Mouse (Mus musculus): ENCODE results near the gene Rab3b. TPM values are rescaled to one million over a fixed set of nuclear protein-coding genes. Genes with fewer than 3 reads are reported as not detected.
"Not testable (repeated sequence)": the region's sequence is repeated elsewhere in the genome, so short reads cannot be mapped to it uniquely, and the experiment has no call there.

The Rab3b gene
- polyA plus RNA-seq, 1 experiment = 107 TPM

- Histone ChIP-seq H3K4me3 (ENCODE audit: insufficient read depth, low read length) (no peak overlapping the region), H3K27ac (ENCODE audit: insufficient read depth, low read length) (no peak overlapping the region), H3K4me1 (ENCODE audit: control insufficient read depth, insufficient read depth, low read length) (peaks cover 2% of the 10 kb centered on the region; the same call in 1 of the 2 replicates)
- TF ChIP-seq POLR2A (IDR thresholded peaks at IDR 0.05; ENCODE audit: extremely low read depth, insufficient read depth, low read length) = no peak
- TF ChIP-seq CTCF (IDR thresholded peaks at IDR 0.05; ENCODE audit: extremely low read depth, insufficient read depth, low read length) = no peak
Measured at GRCm38 (mm10) chr4:108909872-108910425, 31.1 kb downstream of the Rab3b start.

- no peak for TF ChIP-seq POLR2A (IDR thresholded peaks at IDR 0.05; ENCODE audit: extremely low read depth, insufficient read depth, low read length)
- TF ChIP-seq CTCF (IDR thresholded peaks at IDR 0.05; ENCODE audit: extremely low read depth, insufficient read depth, low read length) = no peak
- H3K27ac ChIP-seq (ENCODE audit: insufficient read depth, low read length) = no peak overlapping the region
- H3K4me3 ChIP-seq (ENCODE audit: insufficient read depth, low read length) = no peak overlapping the region
- peaks cover 3% of the 10 kb centered on the region; the same call in 1 of the 2 replicates for H3K4me1 ChIP-seq (ENCODE audit: control insufficient read depth, insufficient read depth, low read length)
Measured at GRCm38 (mm10) chr4:108911866-108912265, 33.0 kb downstream of the Rab3b start.

- H3K4me3 ChIP-seq (ENCODE audit: insufficient read depth, low read length) = no peak overlapping the region
- TF ChIP-seq CTCF (IDR thresholded peaks at IDR 0.05; ENCODE audit: extremely low read depth, insufficient read depth, low read length) = no peak
- no peak for TF ChIP-seq POLR2A (IDR thresholded peaks at IDR 0.05; ENCODE audit: extremely low read depth, insufficient read depth, low read length)
- H3K4me1 ChIP-seq (ENCODE audit: control insufficient read depth, insufficient read depth, low read length) = peaks cover 3% of the 10 kb centered on the region; the same call in 1 of the 2 replicates
- H3K27ac ChIP-seq (ENCODE audit: insufficient read depth, low read length) = no peak overlapping the region
Measured at GRCm38 (mm10) chr4:108913180-108913579, 34.3 kb downstream of the Rab3b start.

- Histone ChIP-seq H3K4me1 (ENCODE audit: control insufficient read depth, insufficient read depth, low read length) (peaks cover 3% of the 10 kb centered on the region; the same call in 1 of the 2 replicates), H3K4me3 (ENCODE audit: insufficient read depth, low read length) (no peak overlapping the region), H3K27ac (ENCODE audit: insufficient read depth, low read length) (no peak overlapping the region)
- TF ChIP-seq CTCF (IDR thresholded peaks at IDR 0.05; ENCODE audit: extremely low read depth, insufficient read depth, low read length) (no peak), POLR2A (IDR thresholded peaks at IDR 0.05; ENCODE audit: extremely low read depth, insufficient read depth, low read length) (no peak)
Measured at GRCm38 (mm10) chr4:108914391-108914790, 35.5 kb downstream of the Rab3b start.

GRCm38 (mm10) chr4:108915101-108915500 is 36.2 kb downstream of the Rab3b start:
- H3K27ac ChIP-seq (ENCODE audit: insufficient read depth, low read length) = no peak overlapping the region
- TF ChIP-seq CTCF (IDR thresholded peaks at IDR 0.05; ENCODE audit: extremely low read depth, insufficient read depth, low read length) (no peak), POLR2A (IDR thresholded peaks at IDR 0.05; ENCODE audit: extremely low read depth, insufficient read depth, low read length) (no peak)
- H3K4me3 ChIP-seq (ENCODE audit: insufficient read depth, low read length) = no peak overlapping the region
- H3K4me1 ChIP-seq (ENCODE audit: control insufficient read depth, insufficient read depth, low read length) = peaks cover 3% of the 10 kb centered on the region; the same call in 1 of the 2 replicates

GRCm38 (mm10) chr4:108917654-108918053 is 38.8 kb downstream of the Rab3b start:
- Histone ChIP-seq H3K4me1 (ENCODE audit: control insufficient read depth, insufficient read depth, low read length) (peaks cover 2% of the 10 kb centered on the region; the same call in 1 of the 2 replicates), H3K4me3 (ENCODE audit: insufficient read depth, low read length) (no peak overlapping the region), H3K27ac (ENCODE audit: insufficient read depth, low read length) (no peak overlapping the region)
- TF ChIP-seq POLR2A (IDR thresholded peaks at IDR 0.05; ENCODE audit: extremely low read depth, insufficient read depth, low read length) = no peak
- TF ChIP-seq CTCF (IDR thresholded peaks at IDR 0.05; ENCODE audit: extremely low read depth, insufficient read depth, low read length) = no peak

- not testable (repeated sequence) for H3K4me3 ChIP-seq (ENCODE audit: insufficient read depth, low read length); H3K27ac ChIP-seq (ENCODE audit: insufficient read depth, low read length)
Measured at GRCm38 (mm10) chr4:108927945-108928344, 49.1 kb downstream of the Rab3b start.

GRCm38 (mm10) chr4:108933163-108933562 is 54.3 kb downstream of the Rab3b start:
- no peak overlapping the region for H3K4me3 ChIP-seq (ENCODE audit: insufficient read depth, low read length)
- H3K27ac ChIP-seq (ENCODE audit: insufficient read depth, low read length) = no peak overlapping the region
- H3K4me1 ChIP-seq (ENCODE audit: control insufficient read depth, insufficient read depth, low read length) = peaks cover 1% of the 10 kb centered on the region
- TF ChIP-seq CTCF (IDR thresholded peaks at IDR 0.05; ENCODE audit: extremely low read depth, insufficient read depth, low read length) (no peak), POLR2A (IDR thresholded peaks at IDR 0.05; ENCODE audit: extremely low read depth, insufficient read depth, low read length) (no peak)

More at GRCm38 (mm10) chr4:108927945-108928344, 49.1 kb downstream of the Rab3b start:
- H3K4me1 ChIP-seq (ENCODE audit: control insufficient read depth, insufficient read depth, low read length) = not testable (repeated sequence)

GRCm38 (mm10) chr4:108934856-108935255 is 56.0 kb downstream of the Rab3b start:
- TF ChIP-seq POLR2A (IDR thresholded peaks at IDR 0.05; ENCODE audit: extremely low read depth, insufficient read depth, low read length) (no peak), CTCF (IDR thresholded peaks at IDR 0.05; ENCODE audit: extremely low read depth, insufficient read depth, low read length) (no peak)
- Histone ChIP-seq H3K4me3 (ENCODE audit: insufficient read depth, low read length) (no peak overlapping the region), H3K27ac (ENCODE audit: insufficient read depth, low read length) (0 out of 2 replicates have a peak overlapping the region, but pooled peaks have one; percentile 15), H3K4me1 (ENCODE audit: control insufficient read depth, insufficient read depth, low read length) (peaks cover 3% of the 10 kb centered on the region)

All from cortical plate, adult 2 months (tissue).